Mouse (Mus musculus): Measurements from ENCODE around the gene Polr3b.

DNA sequence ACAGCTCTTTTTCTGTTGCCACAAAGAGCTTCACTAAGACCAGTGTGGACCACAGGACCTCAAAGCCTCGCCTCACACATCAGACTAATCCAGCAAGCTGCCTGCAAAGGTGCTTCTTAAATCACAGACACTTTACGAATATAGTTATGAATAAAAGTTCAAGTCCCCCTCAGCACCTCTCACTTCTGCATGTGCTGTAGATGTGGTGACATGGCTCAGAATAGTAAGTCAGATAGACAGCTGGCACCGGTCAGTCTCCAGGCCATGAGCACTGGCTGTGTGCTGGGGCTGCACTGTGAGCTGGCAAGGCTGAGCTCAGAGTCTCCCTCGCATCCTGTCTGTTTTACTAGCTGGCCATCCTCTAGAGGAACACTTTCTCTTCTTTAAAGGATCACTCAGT, 64.6 kb downstream of the Polr3b start:
- TF ChIP-seq POLR2A (IDR thresholded peaks at IDR 0.05; ENCODE audit: borderline replicate concordance, extremely low read depth, insufficient read depth, insufficient read length, poor library complexity, severe bottlenecking) (no peak), CTCF (IDR thresholded peaks at IDR 0.05; ENCODE audit: borderline replicate concordance, extremely low read depth, insufficient read depth, insufficient read length) (no peak)

Data from brain, embryonic 14.5 days (tissue).